Mouse (Mus musculus): ENCODE data around the gene Kl.

Kl gene

GRCm38 (mm10) chr5:150962756-150963155 lies 10.3 kb downstream of the Kl start:
- DNase-seq (ENCODE audit: low spot score in 2 of 2), result no peak

GRCm38 (mm10) chr5:150967925-150968324 lies 15.5 kb downstream of the Kl start:
- DNase-seq (ENCODE audit: low spot score in 2 of 2), result no peak

- no peak for DNase-seq (ENCODE audit: low spot score in 2 of 2)
These were observed 18.1 kb downstream of the Kl start for GRCm38 (mm10) chr5:150970551-150970950.

- DNase-seq (ENCODE audit: low spot score in 2 of 2), result no peak
These were observed 18.7 kb downstream of the Kl start for GRCm38 (mm10) chr5:150971126-150971525.

GRCm38 (mm10) chr5:150974226-150974625 lies 21.8 kb downstream of the Kl start:
- DNase-seq (ENCODE audit: low spot score in 2 of 2), result no peak

- DNase-seq (ENCODE audit: low spot score in 2 of 2), result no peak
These were observed 25.1 kb downstream of the Kl start for GRCm38 (mm10) chr5:150977383-150977958.

- no peak for DNase-seq (ENCODE audit: low spot score in 2 of 2)
These were observed 27.1 kb downstream of the Kl start for GRCm38 (mm10) chr5:150979341-150980136.

GRCm38 (mm10) chr5:150982082-150982481 lies 29.7 kb downstream of the Kl start:
- no peak for DNase-seq (ENCODE audit: low spot score in 2 of 2)

GRCm38 (mm10) chr5:150994096-150994495 lies 41.7 kb downstream of the Kl start:
- DNase-seq (ENCODE audit: low spot score in 2 of 2), result no peak

- no peak for DNase-seq (ENCODE audit: low spot score in 2 of 2)
These were observed 44.2 kb downstream of the Kl start for GRCm38 (mm10) chr5:150996586-150996985.

GRCm38 (mm10) chr5:151001111-151001510 lies 48.7 kb downstream of the Kl start:
- DNase-seq (ENCODE audit: low spot score in 2 of 2), result no peak

GRCm38 (mm10) chr5:151002051-151002450 lies 49.6 kb downstream of the Kl start:
- no peak for DNase-seq (ENCODE audit: low spot score in 2 of 2)

GRCm38 (mm10) chr5:151004216-151004755 lies 51.9 kb downstream of the Kl start:
- no peak for DNase-seq (ENCODE audit: low spot score in 2 of 2)

- DNase-seq (ENCODE audit: low spot score in 2 of 2), result no peak
These were observed 66.0 kb downstream of the Kl start for GRCm38 (mm10) chr5:151018450-151018849.

GRCm38 (mm10) chr5:151018959-151019358 lies 66.6 kb downstream of the Kl start:
- DNase-seq (ENCODE audit: low spot score in 2 of 2), result no peak

GRCm38 (mm10) chr5:151020031-151020820 lies 67.8 kb downstream of the Kl start:
- no peak for DNase-seq (ENCODE audit: low spot score in 2 of 2)

GRCm38 (mm10) chr5:151020831-151021230 lies 68.4 kb downstream of the Kl start:
- no peak for DNase-seq (ENCODE audit: low spot score in 2 of 2)

- no peak for DNase-seq (ENCODE audit: low spot score in 2 of 2)
These were observed 69.6 kb downstream of the Kl start for GRCm38 (mm10) chr5:151022026-151022425.

- DNase-seq (ENCODE audit: low spot score in 2 of 2), result no peak
These were observed 70.5 kb downstream of the Kl start for GRCm38 (mm10) chr5:151022939-151023338.

- DNase-seq (ENCODE audit: low spot score in 2 of 2), result no peak
These were observed 71.1 kb downstream of the Kl start for GRCm38 (mm10) chr5:151023461-151023860.

GRCm38 (mm10) chr5:151024483-151024882 lies 72.1 kb downstream of the Kl start:
- no peak for DNase-seq (ENCODE audit: low spot score in 2 of 2)

- no peak for DNase-seq (ENCODE audit: low spot score in 2 of 2)
These were observed 73.7 kb downstream of the Kl start for GRCm38 (mm10) chr5:151026069-151026468.
